Mouse (Mus musculus) spleen, adult 2 months (tissue): ENCODE data around the gene Gins2.

Source experiments
- CTCF ChIP-seq: fragments of 200-500 bp; IDR thresholded peaks from 2 replicates; pipeline ENCODE4 v1.5.1; 2011; ENCODE audit warnings: mild to moderate bottlenecking, inconsistent platforms; ENCODE audit not compliant: insufficient read depth, insufficient read length, insufficient replicate concordance; ENCODE audit errors: extremely low read depth
- POLR2A ChIP-seq: fragments of 200-500 bp; IDR thresholded peaks from 2 replicates; pipeline ENCODE4 v1.6.1; 2011; ENCODE audit warnings: low read depth, low read length, inconsistent platforms

DNA sequence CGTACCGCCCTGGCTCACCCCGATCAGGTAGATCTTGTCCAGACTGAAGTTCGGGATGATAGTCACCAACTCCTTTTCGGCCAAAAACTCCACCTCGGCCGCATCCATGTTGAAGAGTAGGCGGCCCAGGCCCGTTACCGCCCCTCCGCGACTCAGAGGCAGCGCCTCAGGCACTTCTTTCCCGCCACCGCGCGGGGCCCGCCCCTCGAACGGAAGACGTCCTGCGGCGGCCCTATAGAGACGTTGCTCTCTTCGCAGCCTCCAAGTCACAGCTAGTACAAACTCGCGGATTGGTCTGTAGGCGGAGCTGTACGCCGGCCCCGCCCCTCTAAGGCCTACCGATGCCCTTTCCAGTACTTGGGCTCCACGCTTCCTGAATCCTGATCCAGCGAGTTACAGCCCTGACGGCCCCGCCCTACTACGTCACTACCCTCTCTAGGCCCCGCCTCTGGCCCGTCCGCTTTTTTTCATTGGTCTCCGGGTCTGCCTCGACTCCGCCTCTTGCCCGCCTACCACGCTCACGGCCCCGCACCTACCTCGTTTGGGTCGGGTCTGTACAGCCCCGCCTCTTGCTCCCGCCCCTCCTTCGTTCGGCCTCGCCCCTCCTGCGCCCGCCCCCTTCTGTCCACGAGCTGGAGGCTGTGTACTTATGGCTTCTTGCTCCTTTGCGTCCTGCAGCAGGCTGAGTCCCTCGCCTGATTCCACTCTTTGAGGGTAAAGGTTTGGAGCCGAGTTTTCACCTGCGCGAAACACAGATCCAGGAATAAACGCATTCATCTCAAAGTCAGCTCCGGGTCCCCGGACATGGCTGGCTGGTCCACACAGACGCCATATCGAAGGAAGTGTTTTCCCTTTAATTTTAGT, at the start of gene Gins2:
- TF ChIP-seq CTCF (no peak), POLR2A (no peak)
